Comparison of ENCODE assay signal across 20 mouse cellular contexts in genomic region chr14:121678913-121679312, GRCm38 (mm10).
DNase-seq lines count a peak whose midpoint lies in the region; ATAC-seq and TF ChIP-seq lines count a peak whose summit lies in the region.
"Had no signal": no experiment of that assay in that cellular context is flagged by ENCODE, and none has a peak within 500 bp of the region (broad histone marks: within the 10 kb centered on the region; RNA-seq: fewer than 3 reads in every experiment).

No protein-coding gene starts in this region.

- no peaks in the 10 kb centered on the region for H3K9me3 ChIP-seq in intestine, embryonic 16.5 days (ENCODE audit: control insufficient read depth, low read length)
- no peaks in the 10 kb centered on the region for H3K9me3 ChIP-seq in hindbrain, embryonic 14.5 days (ENCODE audit: control insufficient read depth, low read length)
- H3K9me3 ChIP-seq: embryonic facial prominence, embryonic 12.5 days; forebrain, embryonic 15.5 days; heart, embryonic 15.5 days; hindbrain, embryonic 10.5 days; stomach, embryonic 15.5 days had no signal

- no peak overlapping the region for H3K9ac ChIP-seq in intestine, embryonic 16.5 days (ENCODE audit: low read depth, low read length)
- H3K9ac ChIP-seq in hindbrain, embryonic 14.5 days = no peak overlapping the region
- H3K9ac ChIP-seq: embryonic facial prominence, embryonic 12.5 days; forebrain, embryonic 15.5 days; heart, embryonic 15.5 days; liver, embryonic 14.5 days; stomach, embryonic 15.5 days had no signal

- H3K27ac ChIP-seq in gastrocnemius, adult 2 months = peak overlapping the region; percentile 35; the same call in 1 of the 2 replicates
- peak overlapping the region; percentile 87; the same call in 1 of the 2 replicates for H3K27ac ChIP-seq in layer of hippocampus, adult 2 months
- peak overlapping the region; percentile 34 for H3K27ac ChIP-seq in intestine, embryonic 16.5 days (ENCODE audit: low read length)
- H3K27ac ChIP-seq in hindbrain, embryonic 14.5 days = no peak overlapping the region
- H3K27ac ChIP-seq: embryonic facial prominence, embryonic 12.5 days; forebrain, embryonic 15.5 days; hindbrain, embryonic 10.5 days; liver, embryonic 14.5 days had no signal

- WGBS in intestine, embryonic 16.5 days = 65% methylated on average over 5 of the region's 5 CpGs
- WGBS in hindbrain, embryonic 14.5 days = 88% methylated on average over 5 of the region's 5 CpGs

- ATAC-seq in intestine, embryonic 16.5 days = no peak
- ATAC-seq in hindbrain, embryonic 14.5 days (ENCODE audit: low FRiP score) = no peak
- ATAC-seq: forebrain, embryonic 15.5 days; midbrain, embryonic 16.5 days had no signal

- H3K27me3 ChIP-seq in intestine, embryonic 16.5 days (replicated peaks; ENCODE audit: control insufficient read depth, insufficient read depth, low read length) = no peaks in the 10 kb centered on the region
- no peaks in the 10 kb centered on the region for H3K27me3 ChIP-seq in hindbrain, embryonic 14.5 days (ENCODE audit: control insufficient read depth, insufficient read depth, low read length)
- H3K27me3 ChIP-seq: embryonic facial prominence, embryonic 12.5 days; forebrain, embryonic 15.5 days; heart, embryonic 15.5 days; stomach, embryonic 15.5 days had no signal

- intact Hi-C loops in gastrocnemius, adult 2 months (cut with DNase I) = no loop called here

- no peak for TF ChIP-seq CTCF in gastrocnemius, adult 2 months (IDR thresholded peaks at IDR 0.05)
- TF ChIP-seq CTCF in layer of hippocampus, adult 2 months (conservative IDR thresholded peaks at IDR 0.05) = no peak

- no peak overlapping the region for H3K4me2 ChIP-seq in intestine, embryonic 16.5 days (ENCODE audit: low read depth, low read length)
- H3K4me2 ChIP-seq in hindbrain, embryonic 14.5 days (replicated peaks) = no peak overlapping the region
- H3K4me2 ChIP-seq: embryonic facial prominence, embryonic 12.5 days; forebrain, embryonic 15.5 days; heart, embryonic 15.5 days; stomach, embryonic 15.5 days had no signal

- no peak for DNase-seq in gastrocnemius, adult 2 months
- no peak for DNase-seq in gastrocnemius, adult 8-10 months (ENCODE audit: low spot score in 2 of 2)
- DNase-seq in layer of hippocampus, adult 2 months (ENCODE audit: low spot score in 2 of 2) = no peak
- DNase-seq in layer of hippocampus, adult 18-20 months (ENCODE audit: low spot score in 2 of 2) = no peak
- DNase-seq in 416B (ENCODE audit: low read depth) = peak; percentile 26
- DNase-seq in hindbrain, embryonic 14.5 days (ENCODE audit: low spot score) = no peak
- DNase-seq in urinary bladder, adult 18-20 months (ENCODE audit: low spot score in 2 of 2) = no peak
- DNase-seq: adrenal gland, postnatal 36 days; B cell, adult 2 months; cerebellum, adult 2 months; left cerebral cortex, postnatal 4 days; right cerebral cortex, postnatal 25 days had no signal

- no peak overlapping the region for H3K4me3 ChIP-seq in gastrocnemius, adult 2 months
- no peak overlapping the region for H3K4me3 ChIP-seq in layer of hippocampus, adult 2 months
- no peak overlapping the region for H3K4me3 ChIP-seq in intestine, embryonic 16.5 days (ENCODE audit: low read length)
- H3K4me3 ChIP-seq in hindbrain, embryonic 14.5 days (replicated peaks; ENCODE audit: low read length) = no peak overlapping the region
- H3K4me3 ChIP-seq: embryonic facial prominence, embryonic 12.5 days; forebrain, embryonic 15.5 days; heart, embryonic 15.5 days; hindbrain, embryonic 10.5 days; stomach, embryonic 15.5 days had no signal

- no peaks in the 10 kb centered on the region for H3K36me3 ChIP-seq in intestine, embryonic 16.5 days (ENCODE audit: control insufficient read depth, insufficient read depth, low read length)
- H3K36me3 ChIP-seq in hindbrain, embryonic 14.5 days (replicated peaks; ENCODE audit: control insufficient read depth, insufficient read depth) = no peaks in the 10 kb centered on the region; the same call in 1 of the 2 replicates
- H3K36me3 ChIP-seq: embryonic facial prominence, embryonic 12.5 days; forebrain, embryonic 15.5 days; heart, embryonic 15.5 days; hindbrain, embryonic 10.5 days; stomach, embryonic 15.5 days had no signal

- peaks cover 36% of the 10 kb centered on the region for H3K4me1 ChIP-seq in intestine, embryonic 16.5 days (ENCODE audit: control insufficient read depth, insufficient read depth, low read length)
- H3K4me1 ChIP-seq in hindbrain, embryonic 14.5 days (replicated peaks; ENCODE audit: control insufficient read depth, insufficient read depth, low read length) = no peaks in the 10 kb centered on the region
- H3K4me1 ChIP-seq: forebrain, embryonic 15.5 days had no signal
